Mouse (Mus musculus) adrenal gland (tissue): ENCODE measurements at regions not wholly inside any gene's neighbourhood (a gene's known extent, or its start where the extent isn't known, plus 50 kb on each side); places are given as distances from the start of the nearest gene placed in this dataset.

Source experiments
- intact Hi-C: fragments of 180-260 bp; cut with DNase I; formaldehyde crosslinking; loops from one replicate; pipeline ENCODE4 v1.15.1; 2025

- intact Hi-C loops: no loop called here
Measured at GRCm38 (mm10) chr5:41206462-41206861, 501.5 kb downstream of the Rab28 start.

- intact Hi-C loops: no loop called here
Measured at GRCm38 (mm10) chr5:41204417-41204816, 503.5 kb downstream of the Rab28 start.

DNA sequence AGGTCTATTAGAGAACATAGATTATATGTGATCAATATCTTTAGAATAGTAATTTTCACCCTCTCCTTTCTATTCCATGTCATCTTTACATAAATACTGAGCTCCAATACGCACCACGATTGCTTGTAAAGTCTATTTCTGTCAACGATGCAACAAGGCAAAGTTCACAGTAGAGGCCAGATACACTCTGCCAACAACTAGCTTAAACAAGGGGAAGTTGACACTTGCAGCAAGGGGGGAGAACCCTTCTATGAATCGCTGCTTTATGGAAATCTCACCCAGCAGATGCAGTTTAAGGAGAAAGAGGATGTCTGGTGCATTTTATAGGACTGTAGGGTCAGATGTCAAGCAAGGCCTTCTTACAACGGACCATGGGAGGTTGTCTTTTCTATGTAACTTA is 520.8 kb downstream of the Rab28 start:
- intact Hi-C loops: no loop called here

DNA sequence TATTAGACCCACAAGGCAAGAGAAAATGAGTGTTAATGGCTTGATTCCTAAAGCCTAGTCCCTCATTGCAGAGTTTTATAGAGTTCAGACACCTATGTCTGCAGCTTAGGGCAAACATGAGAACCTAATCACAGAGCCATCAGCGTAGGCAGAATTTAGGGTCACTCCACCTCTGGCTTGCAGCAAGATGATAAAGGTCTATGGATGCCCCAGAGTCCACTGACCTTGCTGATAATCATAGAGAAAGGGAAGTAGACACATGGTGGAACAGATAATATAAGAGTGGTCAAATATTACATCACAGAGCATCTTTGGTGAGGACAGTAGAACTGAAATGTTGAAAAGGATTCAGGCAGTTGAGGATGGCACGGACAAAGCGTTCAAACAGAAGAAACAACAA is 530.7 kb downstream of the Rab28 start:
- intact Hi-C loops: no loop called here

DNA sequence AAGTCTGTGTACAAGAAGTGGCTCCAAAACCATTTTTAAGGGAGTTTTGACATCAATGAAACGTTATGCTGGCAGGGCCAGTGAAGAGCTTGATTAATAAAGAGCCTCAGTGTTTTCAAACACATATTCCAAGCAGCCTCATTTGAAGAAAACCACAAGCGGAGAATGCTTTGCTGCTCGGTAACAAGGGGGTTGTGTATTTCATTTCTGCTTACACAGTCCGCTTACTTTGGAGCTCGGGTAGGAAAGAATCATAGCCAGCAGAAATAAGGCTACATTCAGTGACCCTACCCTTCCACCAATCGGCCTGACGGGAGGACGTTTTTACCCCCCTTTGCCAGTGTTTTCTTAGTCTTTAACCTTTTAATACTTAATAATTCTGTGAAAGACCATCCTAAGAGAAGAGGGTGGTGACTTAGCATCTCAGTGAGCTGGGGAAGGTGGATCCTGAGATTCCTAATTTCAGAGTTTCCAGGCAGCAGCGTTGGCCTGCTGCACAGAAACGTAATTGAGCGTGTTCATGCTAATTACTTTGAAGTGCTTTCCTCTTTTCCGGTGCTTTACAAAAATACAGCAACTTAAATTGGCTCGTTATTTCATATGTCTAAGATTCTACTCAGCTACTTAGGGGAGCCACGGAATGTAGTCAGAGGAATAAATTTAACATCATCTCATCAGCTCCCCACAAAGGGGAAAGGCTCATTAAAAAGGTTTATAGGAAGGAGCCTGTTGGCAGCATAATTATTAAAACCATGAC is 541.9 kb downstream of the Rab28 start:
- intact Hi-C loops: no loop called here

DNA sequence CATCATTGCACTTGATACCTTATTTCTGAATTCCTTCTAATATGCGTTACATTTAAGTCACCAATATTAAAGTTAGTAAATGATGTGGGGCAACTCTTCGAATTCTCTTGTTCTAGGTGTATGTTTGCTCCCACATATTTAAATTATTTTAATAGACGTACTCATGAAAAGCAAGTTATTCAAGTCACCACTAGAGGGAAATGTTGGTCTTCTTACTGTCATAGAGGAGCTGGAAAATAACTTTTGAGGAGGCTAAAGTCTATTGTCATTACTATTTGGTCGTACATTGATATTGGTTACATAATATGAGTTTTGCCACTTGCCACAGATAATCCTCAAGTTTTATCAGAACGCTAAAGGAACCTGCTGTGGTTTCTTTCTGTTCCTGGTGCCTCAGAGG is 582.9 kb downstream of the Rab28 start:
- intact Hi-C loops: loop anchor here (1.0 kb wide), 1 partner anchor 644 kb away; no protein-coding TSS in a partner anchor

DNA sequence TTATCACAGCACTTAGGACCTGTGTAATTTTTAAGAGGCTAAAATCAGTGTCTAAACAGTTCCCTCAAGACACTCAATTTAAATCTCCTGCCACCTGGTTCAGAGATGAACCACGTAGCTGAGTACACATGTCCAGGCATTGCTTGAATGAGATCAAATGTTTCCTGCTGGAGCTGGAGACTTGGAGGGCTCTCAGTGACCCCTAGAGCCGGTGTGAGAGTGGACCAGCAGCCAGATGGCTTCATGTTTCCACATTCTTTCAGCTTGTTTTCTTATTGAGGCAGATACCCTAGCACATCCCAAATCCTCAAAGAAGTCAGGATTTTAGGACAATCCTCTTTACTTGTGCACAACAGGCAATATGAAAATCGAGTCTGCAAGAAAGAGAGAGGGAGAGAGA is 590.3 kb downstream of the Rab28 start:
- intact Hi-C loops: no loop called here

DNA sequence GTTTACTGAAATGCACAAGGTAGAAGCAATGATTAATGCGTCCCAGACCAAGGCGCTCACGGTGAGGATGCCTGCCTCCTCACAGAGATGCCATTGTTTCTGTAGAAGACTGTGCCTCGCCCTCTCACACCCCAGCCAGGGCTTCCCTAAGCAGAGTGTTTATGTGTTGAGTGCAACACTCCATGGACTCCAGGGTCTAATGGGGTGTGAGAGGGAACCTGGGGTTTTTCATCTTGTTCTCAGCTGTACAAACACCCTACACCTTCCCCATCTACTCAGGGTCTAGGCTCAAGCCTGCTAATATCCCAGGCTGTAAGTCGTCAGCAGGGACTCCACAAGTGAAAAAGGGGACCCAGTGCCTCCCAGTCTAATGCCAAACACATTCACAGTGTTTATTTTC is 620.2 kb downstream of the Rab28 start:
- intact Hi-C loops: no loop called here

- intact Hi-C loops: no loop called here
Measured at GRCm38 (mm10) chr5:41076412-41076811, 631.5 kb downstream of the Rab28 start.

- intact Hi-C loops: no loop called here
Measured at GRCm38 (mm10) chr5:41061646-41062045, 646.3 kb downstream of the Rab28 start.

GRCm38 (mm10) chr5:41061222-41061621 is 646.7 kb downstream of the Rab28 start:
- intact Hi-C loops: no loop called here

- intact Hi-C loops: no loop called here
Measured at GRCm38 (mm10) chr5:41058015-41058414, 649.9 kb downstream of the Rab28 start.

GRCm38 (mm10) chr5:41051948-41052347 is 656.0 kb downstream of the Rab28 start:
- intact Hi-C loops: loop anchor here (2.0 kb wide), 1 partner anchor 717 kb away; no protein-coding TSS in a partner anchor

GRCm38 (mm10) chr5:41048515-41048914 is 659.4 kb downstream of the Rab28 start:
- intact Hi-C loops: no loop called here

GRCm38 (mm10) chr5:41045221-41045620 is 662.7 kb downstream of the Rab28 start:
- intact Hi-C loops: loop anchor here (2.0 kb wide), 1 partner anchor 38 kb away; no protein-coding TSS in a partner anchor

GRCm38 (mm10) chr5:41044465-41044864 is 663.5 kb downstream of the Rab28 start:
- intact Hi-C loops: loop anchor here (2.0 kb wide), 1 partner anchor 38 kb away; no protein-coding TSS in a partner anchor

- intact Hi-C loops: no loop called here
Measured at GRCm38 (mm10) chr5:41038790-41039189, 669.2 kb downstream of the Rab28 start.

DNA sequence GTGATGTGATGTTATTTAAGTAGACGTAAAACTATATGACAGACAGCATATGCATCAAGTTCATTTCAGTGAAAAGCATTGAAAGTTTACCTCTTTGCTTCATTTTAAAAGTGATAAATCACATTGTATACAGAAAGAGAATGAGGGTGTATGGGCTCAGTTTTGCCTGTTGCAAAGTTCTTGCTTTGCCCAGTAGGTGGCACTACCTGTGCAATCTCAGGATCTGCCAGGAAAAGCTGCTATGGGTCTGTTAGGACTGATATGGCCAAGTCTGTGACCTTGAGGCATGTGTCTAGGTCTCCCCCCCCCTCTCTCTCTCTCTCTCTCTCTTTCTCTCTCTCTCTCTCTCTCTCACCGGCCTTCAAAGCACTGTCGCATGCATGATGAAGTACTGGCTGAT is 701.3 kb downstream of the Rab28 start:
- intact Hi-C loops: loop anchor here (2.0 kb wide), 1 partner anchor 38 kb away; no protein-coding TSS in a partner anchor

- intact Hi-C loops: no loop called here
Measured at GRCm38 (mm10) chr5:40986562-40986961, 721.4 kb downstream of the Rab28 start.

DNA sequence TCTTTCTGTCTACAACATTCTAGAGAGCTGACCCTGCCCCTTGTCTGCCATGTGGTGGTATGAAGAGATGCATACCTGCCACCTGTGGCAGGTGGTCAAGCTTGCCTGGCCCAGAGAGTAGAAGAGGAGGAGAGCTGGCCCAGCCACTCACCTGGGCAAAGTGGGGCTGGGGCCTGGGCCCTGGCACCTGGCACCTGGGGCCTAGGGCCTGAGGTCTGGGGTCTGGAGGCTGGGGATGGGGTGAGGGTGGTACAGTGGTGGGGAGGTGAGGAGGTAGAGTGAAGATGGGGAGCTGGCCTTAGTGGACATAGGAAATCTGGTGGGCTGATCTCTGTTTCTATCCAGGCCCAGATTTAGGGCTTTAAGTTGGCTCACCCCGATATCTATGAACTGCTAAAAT is 733.1 kb downstream of the Rab28 start:
- intact Hi-C loops: no loop called here

GRCm38 (mm10) chr5:40952901-40953595 is 754.9 kb downstream of the Rab28 start:
- intact Hi-C loops: loop anchor here (5.0 kb wide), 1 partner anchor 671 kb away; no protein-coding TSS in a partner anchor

GRCm38 (mm10) chr5:40929127-40929526 is 778.8 kb downstream of the Rab28 start:
- intact Hi-C loops: no loop called here
